Mouse (Mus musculus) kidney, embryonic 16.5 days (tissue): Measurements from ENCODE around the gene Rpl28. TPM values are rescaled to one million over a fixed set of nuclear protein-coding genes. Genes with fewer than 3 reads are reported as not detected.

Source experiments
- ATAC-seq: fragments of 200-750 bp; cut with Nextera tagmentation; 2 replicates; pipeline ENCODE4 v1.8.0; 2017; ENCODE audit warnings: moderate TSS enrichment; ENCODE audit not compliant: low FRiP score, low TSS enrichment
- H3K27ac ChIP-seq: fragments of 300-500 bp; sonication (generic); 2 replicates; pipeline ENCODE4 v1.5.1; 2014; ENCODE audit warnings: low read length
- H3K27me3 ChIP-seq: fragments of 300-500 bp; sonication (generic); 2 replicates; pipeline ENCODE4 v1.6.1; 2014; ENCODE audit warnings: low read length, control low read depth, mixed read lengths; ENCODE audit not compliant: insufficient read depth
- H3K36me3 ChIP-seq: fragments of 300-500 bp; sonication (generic); 2 replicates; pipeline ENCODE4 v1.6.1; 2014; ENCODE audit warnings: low read length, control low read depth, mixed read lengths; ENCODE audit not compliant: insufficient read depth
- H3K4me1 ChIP-seq: fragments of 300-500 bp; sonication (generic); 2 replicates; pipeline ENCODE4 v1.6.1; 2014; ENCODE audit warnings: low read length, control low read depth, mixed read lengths; ENCODE audit not compliant: insufficient read depth
- H3K4me2 ChIP-seq: fragments of 300-500 bp; sonication (generic); replicated peaks from 2 replicates; pipeline ENCODE4 v1.6.1; 2014; ENCODE audit warnings: low read depth, low read length
- H3K4me3 ChIP-seq: fragments of 300-500 bp; sonication (generic); 2 replicates; pipeline ENCODE4 v1.5.1; 2014; ENCODE audit warnings: mild to moderate bottlenecking, low read length
- H3K9ac ChIP-seq: fragments of 300-500 bp; sonication (generic); replicated peaks from 2 replicates; pipeline ENCODE4 v1.6.1; 2014; ENCODE audit warnings: low read length
- H3K9me3 ChIP-seq: fragments of 300-500 bp; sonication (generic); 2 replicates; pipeline ENCODE4 v1.6.1; 2016; ENCODE audit warnings: low read length, control low read depth
- WGBS: fragments of 180-500 bp; shearing (Covaris S2); extraction: QIAGEN DNeasy Blood & Tissue Kit; methylation state at CpG from one replicate; pipeline ENCODE4 v1.1.7; 2014; 5-methylcytosine and 5-hydroxymethylcytosine counted together
- polyA plus RNA-seq: library from polyadenylated mRNA; unstranded; fragments of >200 nt; fragmentation: Nextera tagmentation; extraction: Ambion mirVana; gene quantifications from 2 replicates; pipeline ENCODE4 v1.2.1, GENCODE M21; 2015

Rpl28 gene
- polyA plus RNA-seq, 1 experiment from 2014 or later: 315 TPM

GRCm38 (mm10) chr7:4752821-4753570 is 39.7 kb upstream of the Rpl28 start, which contains the start of gene Cox6b2:
TSS of gene Cox6b2 (minus strand) at chr7:4753094.
- Histone ChIP-seq H3K4me3 (peak within 1 kb of the TSS; percentile 58), H3K9me3 (no peaks in the 10 kb centered on the region), H3K9ac (peak within 1 kb of the TSS; percentile 66), H3K4me1 (peaks cover 19% of the 10 kb centered on the region), H3K27ac (peak within 1 kb of the TSS; percentile 80), H3K27me3 (no peaks in the 10 kb centered on the region), H3K4me2 (peak within 1 kb of the TSS; percentile 74), H3K36me3 (peaks cover 6% of the 10 kb centered on the region; the same call in 1 of the 2 replicates)
- 3% methylated on average over 24 of the region's 24 CpGs for WGBS
- ATAC-seq: peak; percentile 95

- Histone ChIP-seq H3K36me3 (no peaks in the 10 kb centered on the region), H3K27me3 (no peaks in the 10 kb centered on the region), H3K4me1 (no peaks in the 10 kb centered on the region), H3K4me3 (no peak overlapping the region), H3K4me2 (no peak overlapping the region), H3K9ac (no peak overlapping the region), H3K9me3 (no peaks in the 10 kb centered on the region), H3K27ac (no peak overlapping the region)
- ATAC-seq: no peak
- 67% methylated on average over 1 of the region's 1 CpGs for WGBS
Measured at GRCm38 (mm10) chr7:4759670-4760069, 33.0 kb upstream of the Rpl28 start.

GRCm38 (mm10) chr7:4764946-4765710 is 27.5 kb upstream of the Rpl28 start:
- WGBS: 16% methylated on average over 4 of the region's 4 CpGs
- Histone ChIP-seq H3K27ac (no peak overlapping the region), H3K9ac (no peak overlapping the region; the same call in 1 of the 2 replicates), H3K4me2 (no peak overlapping the region), H3K9me3 (no peaks in the 10 kb centered on the region), H3K4me3 (no peak overlapping the region), H3K27me3 (no peaks in the 10 kb centered on the region; the same call in 1 of the 2 replicates), H3K36me3 (no peaks in the 10 kb centered on the region), H3K4me1 (no peaks in the 10 kb centered on the region)
- no peak for ATAC-seq

- Histone ChIP-seq H3K36me3 (no peaks in the 10 kb centered on the region), H3K27ac (no peak within 1 kb of the TSS), H3K27me3 (peaks cover 12% of the 10 kb centered on the region), H3K4me2 (no peak within 1 kb of the TSS), H3K9me3 (no peaks in the 10 kb centered on the region), H3K4me3 (no peak within 1 kb of the TSS), H3K9ac (no peak within 1 kb of the TSS), H3K4me1 (no peaks in the 10 kb centered on the region)
- WGBS: 68% methylated on average over 3 of the region's 5 CpGs
- ATAC-seq: no peak
Measured at GRCm38 (mm10) chr7:4771202-4771601, 21.5 kb upstream of the Rpl28 start, which contains the start of gene Fam71e2. TSS of gene Fam71e2 (minus strand) at chr7:4771302.

GRCm38 (mm10) chr7:4776131-4776530 is 16.5 kb upstream of the Rpl28 start:
- Histone ChIP-seq H3K36me3 (no peaks in the 10 kb centered on the region), H3K9ac (no peak overlapping the region), H3K4me3 (no peak overlapping the region), H3K27ac (no peak overlapping the region), H3K27me3 (peaks cover 39% of the 10 kb centered on the region), H3K4me1 (peaks cover 17% of the 10 kb centered on the region), H3K4me2 (no peak overlapping the region), H3K9me3 (no peaks in the 10 kb centered on the region)
- no peak for ATAC-seq
- 41% methylated on average over 10 of the region's 10 CpGs for WGBS

- peaks cover 39% of the 10 kb centered on the region for H3K27me3 ChIP-seq
- no peaks in the 10 kb centered on the region for H3K9me3 ChIP-seq
- ATAC-seq: peak; percentile 81
- no peak overlapping the region for H3K27ac ChIP-seq
- WGBS: 1% methylated on average over 36 of the region's 56 CpGs
- H3K9ac ChIP-seq: peak overlapping the region; percentile 31; the same call in 1 of the 2 replicates
- peak overlapping the region; percentile 41 for H3K4me3 ChIP-seq
- H3K4me2 ChIP-seq: peak overlapping the region; percentile 59
- no peaks in the 10 kb centered on the region for H3K36me3 ChIP-seq
- peaks cover 20% of the 10 kb centered on the region for H3K4me1 ChIP-seq
Measured at GRCm38 (mm10) chr7:4776861-4777830, 15.5 kb upstream of the Rpl28 start.

GRCm38 (mm10) chr7:4777851-4778637 is 14.6 kb upstream of the Rpl28 start:
- Histone ChIP-seq H3K36me3 (no peaks in the 10 kb centered on the region), H3K9me3 (no peaks in the 10 kb centered on the region), H3K4me3 (no peak overlapping the region), H3K27ac (no peak overlapping the region), H3K27me3 (peaks cover 39% of the 10 kb centered on the region), H3K9ac (no peak overlapping the region), H3K4me1 (peaks cover 20% of the 10 kb centered on the region), H3K4me2 (peak overlapping the region; percentile 59)
- WGBS: 5% methylated on average over 11 of the region's 20 CpGs
- 0 out of 2 replicates have a peak, but pooled peaks have one; percentile 10 for ATAC-seq

GRCm38 (mm10) chr7:4779921-4780320 is 12.8 kb upstream of the Rpl28 start:
- Histone ChIP-seq H3K4me3 (no peak overlapping the region), H3K36me3 (no peaks in the 10 kb centered on the region), H3K4me1 (peaks cover 20% of the 10 kb centered on the region), H3K27ac (no peak overlapping the region), H3K27me3 (peaks cover 38% of the 10 kb centered on the region), H3K9ac (no peak overlapping the region), H3K9me3 (no peaks in the 10 kb centered on the region), H3K4me2 (no peak overlapping the region)
- 38% methylated on average over 5 of the region's 5 CpGs for WGBS
- no peak for ATAC-seq
